15 mouse cellular contexts compared by ENCODE assay signal in the genomic region with DNA sequence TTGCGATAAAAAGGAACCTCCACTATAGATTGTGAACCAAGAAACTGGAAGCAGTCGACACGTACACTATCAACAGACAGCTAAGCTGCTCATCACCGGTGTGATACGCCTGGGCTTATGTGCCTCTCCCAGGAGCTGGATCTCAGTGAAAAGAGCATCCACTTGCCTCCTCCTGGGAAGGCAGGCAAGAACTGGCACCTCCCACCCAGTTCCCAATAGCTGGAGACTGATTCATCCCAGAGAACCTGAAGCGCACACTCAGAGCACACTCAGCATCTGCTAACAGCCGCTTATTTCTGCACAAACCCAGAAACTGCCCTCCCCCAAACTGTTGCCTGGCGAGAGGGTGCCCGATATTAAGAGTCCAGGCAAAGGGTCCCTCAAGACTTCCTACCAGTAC.
DNase-seq lines count a peak whose midpoint lies in the region; ATAC-seq lines count a peak whose summit lies in the region.
"Had no signal": no experiment of that assay in that cellular context is flagged by ENCODE, and none has a peak within 500 bp of the region (broad histone marks: within the 10 kb centered on the region; RNA-seq: fewer than 3 reads in every experiment).

No protein-coding gene starts in this region.

- 68% methylated on average over 9 of the region's 9 CpGs for WGBS in forebrain, embryonic 16.5 days
- WGBS in forebrain, embryonic 10.5 days = 93% methylated on average over 9 of the region's 9 CpGs
- 72% methylated on average over 9 of the region's 9 CpGs for WGBS in heart, embryonic 15.5 days

- peaks cover 46% of the 10 kb centered on the region for H3K4me1 ChIP-seq in forebrain, embryonic 16.5 days (replicated peaks; ENCODE audit: control insufficient read depth, insufficient read depth, low read length)
- H3K4me1 ChIP-seq in forebrain, embryonic 10.5 days = peaks cover 29% of the 10 kb centered on the region
- H3K4me1 ChIP-seq in heart, embryonic 15.5 days (replicated peaks) = peaks cover 61% of the 10 kb centered on the region
- H3K4me1 ChIP-seq: liver, embryonic 12.5 days had no signal

- H3K4me3 ChIP-seq in forebrain, embryonic 16.5 days (replicated peaks; ENCODE audit: low read length) = no peak overlapping the region
- no peak overlapping the region for H3K4me3 ChIP-seq in forebrain, embryonic 10.5 days
- H3K4me3 ChIP-seq in heart, embryonic 15.5 days = no peak overlapping the region
- H3K4me3 ChIP-seq: kidney, embryonic 15.5 days; liver, embryonic 12.5 days; neural tube, embryonic 15.5 days had no signal

- peak overlapping the region; percentile 16; the same call in 1 of the 2 replicates for H3K4me2 ChIP-seq in forebrain, embryonic 16.5 days (ENCODE audit: low read length)
- H3K4me2 ChIP-seq in heart, embryonic 15.5 days = no peak overlapping the region
- H3K4me2 ChIP-seq: kidney, embryonic 15.5 days; liver, embryonic 12.5 days; neural tube, embryonic 15.5 days had no signal

- H3K27ac ChIP-seq in forebrain, embryonic 16.5 days (ENCODE audit: low read length) = 0 out of 2 replicates have a peak overlapping the region, but pooled peaks have one; percentile 18
- H3K27ac ChIP-seq in forebrain, embryonic 10.5 days = no peak overlapping the region
- peak overlapping the region; percentile 24 for H3K27ac ChIP-seq in heart, embryonic 15.5 days
- H3K27ac ChIP-seq: kidney, embryonic 15.5 days; liver, embryonic 12.5 days had no signal

- no peak overlapping the region for H3K9ac ChIP-seq in forebrain, embryonic 16.5 days (replicated peaks; ENCODE audit: low read depth, low read length)
- H3K9ac ChIP-seq in heart, embryonic 15.5 days = no peak overlapping the region
- H3K9ac ChIP-seq: kidney, embryonic 15.5 days; liver, embryonic 12.5 days; neural tube, embryonic 15.5 days had no signal

- no peaks in the 10 kb centered on the region for H3K36me3 ChIP-seq in forebrain, embryonic 16.5 days (ENCODE audit: control insufficient read depth, insufficient read depth)
- no peaks in the 10 kb centered on the region for H3K36me3 ChIP-seq in forebrain, embryonic 10.5 days (replicated peaks)
- no peaks in the 10 kb centered on the region for H3K36me3 ChIP-seq in heart, embryonic 15.5 days
- H3K36me3 ChIP-seq: kidney, embryonic 15.5 days; liver, embryonic 12.5 days; neural tube, embryonic 15.5 days had no signal

- ATAC-seq in forebrain, embryonic 16.5 days = no peak
- ATAC-seq in heart, embryonic 15.5 days (replicated peaks; ENCODE audit: insufficient number of reproducible peaks, insufficient read depth, low FRiP score, low read depth) = no peak
- ATAC-seq: inflammation-experienced regulatory T-cells, adult 6 months; liver, embryonic 12.5 days; lung, postnatal 0 days; Patski had no signal

- intact Hi-C loops in heart, postnatal 14 days (cut with DNase I) = no loop called here
- intact Hi-C loops in left cerebral cortex, postnatal 36 days (cut with DNase I) = no loop called here

- H3K27me3 ChIP-seq in forebrain, embryonic 16.5 days (replicated peaks; ENCODE audit: control insufficient read depth, insufficient read depth, low read length) = no peaks in the 10 kb centered on the region
- H3K27me3 ChIP-seq in forebrain, embryonic 10.5 days (ENCODE audit: poor library complexity, severe bottlenecking) = peaks cover 5% of the 10 kb centered on the region; the same call in 1 of the 2 replicates
- H3K27me3 ChIP-seq in heart, embryonic 15.5 days = no peaks in the 10 kb centered on the region
- H3K27me3 ChIP-seq: kidney, embryonic 15.5 days; liver, embryonic 12.5 days; neural tube, embryonic 15.5 days had no signal

- no peak for DNase-seq in forebrain, embryonic 10.5 days (ENCODE audit: extremely low spot score, low spot score)
- no peak for DNase-seq in heart, postnatal 14 days
- peak; percentile 90 for DNase-seq in brain, adult 2 months (ENCODE audit: low read depth, low spot score)
- DNase-seq in left cerebral cortex, postnatal 36 days (ENCODE audit: low spot score in 2 of 2) = peak; percentile 57 to 71
- DNase-seq in neural tube, embryonic 10.5 days (ENCODE audit: extremely low spot score, low spot score) = no peak
- DNase-seq in ovary, adult 18-20 months (ENCODE audit: low spot score) = no peak
- DNase-seq: cerebellum, adult 8-10 months had no signal

- no peaks in the 10 kb centered on the region for H3K9me3 ChIP-seq in forebrain, embryonic 16.5 days (ENCODE audit: control insufficient read depth, low read length)
- H3K9me3 ChIP-seq in forebrain, embryonic 10.5 days = peaks cover 8% of the 10 kb centered on the region
- H3K9me3 ChIP-seq in heart, embryonic 15.5 days (replicated peaks) = no peaks in the 10 kb centered on the region
- H3K9me3 ChIP-seq: kidney, embryonic 15.5 days; liver, embryonic 12.5 days; neural tube, embryonic 15.5 days had no signal

Comparison
In these comparisons a context has a peak if more than half of its experiments do, and no peak if none do; other contexts are left out.
1. DNase-seq: peak in brain, adult 2 months (single experiment) and left cerebral cortex, postnatal 36 days (2 of 2); none in forebrain, embryonic 10.5 days (single experiment), heart, postnatal 14 days (0 of 2), neural tube, embryonic 10.5 days (single experiment) and ovary, adult 18-20 months (single experiment).